Mouse (Mus musculus) MN1 (cell line): Measurements from ENCODE around the gene Arhgef7.
A peak's percentile ranks its signal among the peaks of the same experiment; 100 is the strongest.

Source experiments
- DNase-seq: peaks from one replicate; pipeline ENCODE4 v3.0.0-alpha.2; 2016; ENCODE audit warnings: low spot score

The Arhgef7 gene

GRCm38 (mm10) chr8:11727651-11728481 is at the start of gene Arhgef7:
TSS of gene Arhgef7 (plus strand) at chr8:11727721.
- DNase-seq: no peak

GRCm38 (mm10) chr8:11684558-11684957 is 43.0 kb upstream of the Arhgef7 start:
- DNase-seq: no peak

- no peak for DNase-seq
These were observed 40.3 kb upstream of the Arhgef7 start for GRCm38 (mm10) chr8:11687251-11687650.

- DNase-seq: no peak
These were observed 37.6 kb upstream of the Arhgef7 start for GRCm38 (mm10) chr8:11689945-11690344.

- no peak for DNase-seq
These were observed 36.2 kb upstream of the Arhgef7 start for GRCm38 (mm10) chr8:11691284-11691683.

- DNase-seq: no peak
These were observed 35.8 kb upstream of the Arhgef7 start for GRCm38 (mm10) chr8:11691761-11692160.

GRCm38 (mm10) chr8:11692455-11692854 is 35.1 kb upstream of the Arhgef7 start:
- DNase-seq: no peak

GRCm38 (mm10) chr8:11693972-11694371 is 33.5 kb upstream of the Arhgef7 start:
- DNase-seq: no peak

GRCm38 (mm10) chr8:11696176-11696575 is 31.3 kb upstream of the Arhgef7 start:
- no peak for DNase-seq

GRCm38 (mm10) chr8:11697467-11697866 is 30.1 kb upstream of the Arhgef7 start:
- DNase-seq: no peak

- no peak for DNase-seq
These were observed 28.0 kb upstream of the Arhgef7 start for GRCm38 (mm10) chr8:11699442-11700001.

GRCm38 (mm10) chr8:11700060-11701032 is 27.2 kb upstream of the Arhgef7 start:
- DNase-seq: peak; percentile 71

GRCm38 (mm10) chr8:11701033-11701362 is 26.5 kb upstream of the Arhgef7 start, which contains the start of gene 1700016D06Rik:
TSS of gene 1700016D06Rik (minus strand) at chr8:11701063.
- DNase-seq: no peak

- no peak for DNase-seq
These were observed 26.1 kb upstream of the Arhgef7 start for GRCm38 (mm10) chr8:11701428-11701827.

GRCm38 (mm10) chr8:11703789-11704188 is 23.7 kb upstream of the Arhgef7 start:
- no peak for DNase-seq

- DNase-seq: no peak
These were observed 22.7 kb upstream of the Arhgef7 start for GRCm38 (mm10) chr8:11704716-11705420.

- no peak for DNase-seq
These were observed 21.7 kb upstream of the Arhgef7 start for GRCm38 (mm10) chr8:11705818-11706217.

- no peak for DNase-seq
These were observed 19.8 kb upstream of the Arhgef7 start for GRCm38 (mm10) chr8:11707701-11708100.

GRCm38 (mm10) chr8:11708815-11709214 is 18.7 kb upstream of the Arhgef7 start:
- DNase-seq: no peak

GRCm38 (mm10) chr8:11709542-11709941 is 18.0 kb upstream of the Arhgef7 start:
- no peak for DNase-seq

- no peak for DNase-seq
These were observed 17.1 kb upstream of the Arhgef7 start for GRCm38 (mm10) chr8:11710415-11710814.

GRCm38 (mm10) chr8:11712244-11712643 is 15.3 kb upstream of the Arhgef7 start:
- DNase-seq: no peak
